Mouse (Mus musculus) stomach, embryonic 14.5 days (tissue): ENCODE measurements around the gene Bmf. TPM values are rescaled to one million over a fixed set of nuclear protein-coding genes. Genes with fewer than 3 reads are reported as not detected.

ENCODE experiments used
- ATAC-seq: fragments of 200-750 bp; cut with Nextera tagmentation; 2 replicates; pipeline ENCODE4 v1.8.0; 2017; ENCODE audit warnings: low read depth, moderate TSS enrichment; ENCODE audit not compliant: insufficient number of reproducible peaks, insufficient read depth, low FRiP score
- H3K27ac ChIP-seq: fragments of 300-500 bp; sonication (generic); 2 replicates; pipeline ENCODE4 v1.5.1; 2014; ENCODE audit warnings: mild to moderate bottlenecking, low read length, moderate library complexity, mixed read lengths
- H3K27me3 ChIP-seq: fragments of 300-500 bp; sonication (generic); 2 replicates; pipeline ENCODE4 v1.6.1; 2014; ENCODE audit warnings: low read length, control low read depth, mixed read lengths; ENCODE audit not compliant: control insufficient read depth, insufficient read depth
- H3K36me3 ChIP-seq: fragments of 300-500 bp; sonication (generic); 2 replicates; pipeline ENCODE4 v1.6.1; 2014; ENCODE audit warnings: mild to moderate bottlenecking, control low read depth, low read length, moderate library complexity, mixed read lengths; ENCODE audit not compliant: control insufficient read depth, insufficient read depth
- H3K4me1 ChIP-seq: fragments of 300-500 bp; sonication (generic); 2 replicates; pipeline ENCODE4 v1.6.1; 2014; ENCODE audit warnings: low read length, control low read depth, mixed read lengths; ENCODE audit not compliant: control insufficient read depth, insufficient read depth
- H3K4me2 ChIP-seq: fragments of 300-500 bp; sonication (generic); replicated peaks from 2 replicates; pipeline ENCODE4 v1.6.1; 2014; ENCODE audit warnings: low read depth, low read length, control low read depth
- H3K4me3 ChIP-seq: fragments of 300-500 bp; sonication (generic); 2 replicates; pipeline ENCODE4 v1.5.1; 2014; ENCODE audit warnings: low read depth, low read length, control low read depth
- H3K9ac ChIP-seq: fragments of 300-500 bp; sonication (generic); replicated peaks from 2 replicates; pipeline ENCODE4 v1.6.1; 2014; ENCODE audit warnings: low read depth, mild to moderate bottlenecking, control low read depth, low read length, moderate library complexity, mixed read lengths
- H3K9me3 ChIP-seq: fragments of 300-500 bp; sonication (generic); 2 replicates; pipeline ENCODE4 v1.6.1; 2016; ENCODE audit warnings: low read depth, low read length, control low read depth; ENCODE audit not compliant: control insufficient read depth
- WGBS: fragments of 180-500 bp; shearing (Covaris S2); extraction: QIAGEN DNeasy Blood & Tissue Kit; methylation state at CpG from one replicate; pipeline ENCODE4 v1.1.7; 2014; 5-methylcytosine and 5-hydroxymethylcytosine counted together
- polyA plus RNA-seq: library from polyadenylated mRNA; unstranded; fragments of >200 nt; fragmentation: Nextera tagmentation; extraction: Ambion mirVana; gene quantifications from 2 replicates; pipeline ENCODE4 v1.2.1, GENCODE M21; 2014

Gene Bmf
- polyA plus RNA-seq, 1 experiment from 2014 or later: 7.7 TPM

DNA sequence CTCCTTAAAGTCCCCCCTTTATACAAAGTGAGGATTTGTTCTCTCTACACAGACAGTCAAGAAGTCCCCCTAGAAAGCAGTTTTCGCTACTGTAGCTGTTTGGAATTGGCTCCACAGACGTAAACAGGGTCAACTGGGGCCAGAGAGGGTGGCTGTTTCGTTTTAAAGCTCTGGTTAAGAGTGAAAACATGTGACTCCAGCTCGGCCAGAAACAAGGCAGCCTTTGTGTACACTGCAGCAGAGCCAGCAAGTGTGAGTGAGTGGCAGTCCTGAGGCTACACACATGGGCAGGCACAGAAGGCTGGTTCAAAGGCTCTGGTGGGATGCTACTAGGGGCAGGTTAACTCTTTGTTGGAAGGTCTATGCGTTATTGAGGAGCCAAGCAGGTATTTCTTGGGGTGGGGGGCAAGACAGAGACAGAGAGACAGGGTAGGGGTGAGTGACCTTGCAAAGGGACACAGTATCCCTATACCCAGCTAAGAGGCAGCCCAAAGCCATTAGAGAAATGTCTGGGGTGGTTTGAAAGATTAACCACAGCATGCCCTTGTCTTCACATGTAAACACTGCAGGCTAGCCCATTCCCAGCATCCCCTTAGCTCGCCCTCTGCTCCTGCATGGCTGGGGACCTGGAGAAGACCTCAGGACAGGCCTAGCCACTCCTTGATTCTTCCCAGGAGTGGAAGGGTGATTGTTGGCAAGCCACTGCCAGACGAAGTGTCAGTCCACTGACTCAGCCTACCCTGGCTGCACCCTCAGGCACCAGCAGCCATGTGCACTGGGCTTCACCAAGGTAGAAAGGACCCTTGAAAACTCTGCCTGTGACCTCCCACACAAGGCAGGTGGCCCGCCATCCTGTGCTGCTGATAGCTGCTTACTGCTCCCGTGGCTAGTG is 29.2 kb downstream of the Bmf start:
- 0 out of 2 replicates have a peak overlapping the region, but pooled peaks have one; percentile 10 for H3K4me2 ChIP-seq
- H3K4me1 ChIP-seq: peaks cover 28% of the 10 kb centered on the region
- WGBS: 34% methylated on average over 9 of the region's 9 CpGs
- ATAC-seq: peak; percentile 88
- H3K27ac ChIP-seq: peak overlapping the region; percentile 35
- no peak overlapping the region for H3K4me3 ChIP-seq
- no peaks in the 10 kb centered on the region for H3K36me3 ChIP-seq
- no peaks in the 10 kb centered on the region for H3K27me3 ChIP-seq
- no peak overlapping the region for H3K9ac ChIP-seq
- no peaks in the 10 kb centered on the region for H3K9me3 ChIP-seq

DNA sequence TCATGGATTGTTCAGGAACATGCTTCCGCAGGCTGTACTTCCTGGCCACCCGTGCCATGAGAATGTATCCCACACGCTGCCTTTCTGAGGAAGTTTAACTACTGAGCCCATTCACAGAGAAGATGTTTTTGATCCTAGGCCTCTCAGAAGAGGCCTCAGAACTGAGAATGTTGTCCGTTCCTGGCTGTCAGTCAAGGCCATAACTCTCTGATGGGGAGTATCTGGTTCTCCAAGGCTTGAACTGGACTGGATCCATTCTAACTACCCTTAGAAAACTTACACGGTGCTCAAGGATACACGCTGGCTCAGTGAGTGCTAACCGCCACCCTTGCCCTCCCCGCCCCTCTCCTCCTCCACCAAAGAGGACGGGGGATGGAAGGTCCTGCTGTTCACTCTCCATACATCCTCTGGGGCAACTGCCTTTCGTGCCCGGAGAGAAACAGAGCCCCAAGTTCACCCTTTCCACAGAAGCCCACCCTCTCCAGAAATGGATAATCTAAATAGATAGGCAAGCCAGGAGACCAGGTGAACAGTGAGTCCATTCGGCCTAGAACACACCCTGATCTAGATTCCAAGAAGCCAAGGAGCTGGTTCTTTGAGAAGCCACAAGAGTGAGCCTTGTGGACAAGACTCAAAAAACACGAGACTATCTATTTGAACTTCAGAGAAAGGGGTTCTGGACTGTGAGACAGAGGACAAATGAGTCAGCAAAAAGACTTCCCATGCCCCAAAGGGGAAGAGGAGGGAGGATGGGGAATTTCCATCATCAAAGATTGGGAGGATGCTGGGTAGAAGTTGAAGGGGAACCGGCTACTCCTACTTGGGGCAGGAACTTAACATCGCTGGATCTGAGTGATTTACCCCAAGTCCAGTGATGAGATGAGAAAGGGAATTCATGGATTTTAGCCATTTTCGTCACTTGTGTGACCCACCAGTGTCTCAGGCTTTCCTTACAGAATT is 36.8 kb downstream of the Bmf start:
- H3K27ac ChIP-seq: no peak overlapping the region
- H3K36me3 ChIP-seq: no peaks in the 10 kb centered on the region
- no peaks in the 10 kb centered on the region for H3K27me3 ChIP-seq
- H3K4me1 ChIP-seq: peaks cover 5% of the 10 kb centered on the region; the same call in 1 of the 2 replicates
- H3K4me3 ChIP-seq: no peak overlapping the region
- WGBS: 77% methylated on average over 16 of the region's 16 CpGs
- no peak overlapping the region for H3K9ac ChIP-seq
- H3K9me3 ChIP-seq: no peaks in the 10 kb centered on the region
- H3K4me2 ChIP-seq: no peak overlapping the region
- ATAC-seq: no peak

DNA sequence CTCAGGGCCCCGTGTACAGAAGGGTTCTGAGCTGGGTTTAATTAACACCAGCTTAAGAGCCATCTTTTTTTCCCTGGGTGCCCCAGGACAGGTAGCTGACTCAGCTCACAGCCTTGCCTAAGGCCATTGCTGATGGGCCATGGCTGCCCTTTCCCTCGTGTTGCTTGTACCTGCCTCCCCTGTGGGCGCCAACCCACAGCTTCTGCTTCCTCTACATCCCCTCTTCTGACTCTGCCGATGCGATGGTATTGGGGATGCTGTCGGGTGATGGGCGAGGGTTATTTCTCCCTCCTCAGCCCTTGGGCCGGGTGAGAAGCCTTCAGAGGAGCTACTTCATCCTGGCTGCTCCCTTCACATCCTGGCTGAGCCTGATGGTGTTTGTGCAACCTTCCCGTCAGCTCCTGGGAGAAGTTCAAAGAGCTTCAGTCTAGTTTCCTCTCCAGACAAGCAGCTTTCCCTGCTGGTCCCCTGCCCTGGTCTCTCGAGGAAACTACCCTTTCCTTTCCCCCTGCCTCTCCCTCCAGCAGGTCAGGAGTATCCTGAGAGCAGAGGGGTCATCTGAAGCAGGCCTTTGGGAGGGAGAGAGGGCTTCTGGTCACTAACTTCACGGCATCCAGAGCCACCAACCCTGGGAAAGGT is 37.6 kb downstream of the Bmf start:
- Histone ChIP-seq H3K4me1 (peaks cover 5% of the 10 kb centered on the region; the same call in 1 of the 2 replicates), H3K27me3 (no peaks in the 10 kb centered on the region), H3K4me3 (no peak overlapping the region), H3K36me3 (no peaks in the 10 kb centered on the region), H3K9me3 (no peaks in the 10 kb centered on the region), H3K9ac (no peak overlapping the region), H3K4me2 (no peak overlapping the region), H3K27ac (no peak overlapping the region)
- ATAC-seq: no peak
- WGBS: 64% methylated on average over 11 of the region's 11 CpGs

DNA sequence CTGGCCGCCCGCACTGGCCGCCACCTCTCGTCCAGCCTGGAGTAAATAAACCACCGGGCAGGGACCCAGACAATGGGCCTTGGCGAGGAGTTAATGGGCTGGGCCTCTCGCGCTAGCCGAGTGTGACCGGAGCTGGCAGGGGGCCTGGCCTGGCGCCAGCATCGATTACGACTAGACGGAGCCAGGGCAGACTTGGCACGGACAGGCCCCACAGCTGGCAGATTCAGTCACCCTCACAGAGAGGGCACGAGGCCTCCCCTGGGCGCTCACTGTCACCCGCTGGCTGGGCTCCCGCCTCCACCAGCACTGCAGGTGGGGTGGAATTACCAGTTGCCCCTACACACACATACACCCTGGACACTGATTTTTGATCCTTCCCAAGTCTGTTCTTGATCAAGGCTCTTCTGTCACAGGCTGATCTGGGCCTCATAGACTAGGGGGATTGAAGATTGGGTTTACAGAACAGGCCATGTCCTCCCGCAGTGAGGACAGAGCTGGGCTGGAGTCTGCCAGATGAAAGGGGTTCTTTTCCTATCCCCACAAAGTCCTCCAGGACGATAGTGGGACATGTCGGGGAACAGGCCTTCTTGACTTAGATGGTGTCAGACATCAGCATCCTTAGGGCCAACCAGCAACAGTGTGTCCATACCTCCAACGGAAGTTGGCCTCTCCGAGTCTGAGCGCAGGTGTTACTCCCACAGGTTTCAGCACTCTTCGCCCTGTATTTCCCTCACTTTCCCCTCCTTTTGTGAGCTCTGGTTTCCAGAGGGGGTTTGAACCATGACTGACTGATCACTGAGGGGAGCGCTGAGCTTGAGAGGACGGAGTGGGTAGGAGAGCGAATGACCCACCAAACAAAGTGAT is 38.8 kb downstream of the Bmf start:
- H3K4me1 ChIP-seq: peaks cover 5% of the 10 kb centered on the region; the same call in 1 of the 2 replicates
- no peaks in the 10 kb centered on the region for H3K36me3 ChIP-seq
- no peak overlapping the region for H3K9ac ChIP-seq
- no peak overlapping the region for H3K4me3 ChIP-seq
- peak; percentile 85 for ATAC-seq
- no peaks in the 10 kb centered on the region for H3K27me3 ChIP-seq
- 40% methylated on average over 29 of the region's 29 CpGs for WGBS
- no peak overlapping the region for H3K4me2 ChIP-seq
- H3K27ac ChIP-seq: no peak overlapping the region
- H3K9me3 ChIP-seq: no peaks in the 10 kb centered on the region

DNA sequence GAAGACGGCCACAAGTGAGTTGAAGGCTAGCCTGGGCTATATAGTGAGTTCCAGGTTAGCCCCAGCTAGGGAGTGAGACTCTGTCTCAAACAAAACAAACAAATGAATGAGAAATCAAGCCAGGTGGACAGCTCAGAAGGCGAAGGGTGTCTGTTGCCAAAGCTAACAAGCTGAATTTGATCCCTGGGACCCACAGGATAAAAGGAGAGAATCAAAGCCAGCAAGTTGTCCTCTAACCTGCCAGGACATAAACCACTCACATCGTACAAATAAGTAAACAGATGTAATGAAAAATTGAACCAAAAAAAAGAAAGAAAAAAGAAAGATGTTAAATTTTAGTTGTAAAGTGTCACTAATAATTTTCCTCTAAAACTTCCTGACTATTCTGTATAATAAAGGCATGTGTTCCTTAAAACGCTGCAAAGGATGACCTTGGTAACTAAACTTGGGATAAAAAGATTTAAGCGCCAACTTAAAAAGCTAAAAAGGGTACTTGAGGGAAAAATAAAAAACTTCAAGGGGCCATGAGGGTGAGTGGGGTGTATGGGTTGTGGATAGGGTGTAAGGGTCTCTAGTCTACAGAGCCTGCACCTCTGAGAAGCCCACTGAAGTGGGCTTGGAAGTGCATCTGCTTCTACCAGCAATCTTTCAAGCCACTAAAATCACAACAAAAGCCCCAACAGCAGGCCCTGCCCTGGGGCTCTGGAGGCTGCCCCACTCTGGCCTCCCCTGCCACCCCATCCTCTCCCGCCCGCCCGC is 39.6 kb downstream of the Bmf start:
- Histone ChIP-seq H3K9ac (no peak overlapping the region; the same call in 1 of the 2 replicates), H3K4me1 (peaks cover 5% of the 10 kb centered on the region; the same call in 1 of the 2 replicates), H3K4me2 (no peak overlapping the region), H3K27ac (no peak overlapping the region), H3K27me3 (no peaks in the 10 kb centered on the region), H3K36me3 (no peaks in the 10 kb centered on the region), H3K4me3 (no peak overlapping the region), H3K9me3 (no peaks in the 10 kb centered on the region)
- whole genome bisulfite sequencing: 62% methylated on average over 8 of the region's 8 CpGs
- no peak for ATAC-seq

DNA sequence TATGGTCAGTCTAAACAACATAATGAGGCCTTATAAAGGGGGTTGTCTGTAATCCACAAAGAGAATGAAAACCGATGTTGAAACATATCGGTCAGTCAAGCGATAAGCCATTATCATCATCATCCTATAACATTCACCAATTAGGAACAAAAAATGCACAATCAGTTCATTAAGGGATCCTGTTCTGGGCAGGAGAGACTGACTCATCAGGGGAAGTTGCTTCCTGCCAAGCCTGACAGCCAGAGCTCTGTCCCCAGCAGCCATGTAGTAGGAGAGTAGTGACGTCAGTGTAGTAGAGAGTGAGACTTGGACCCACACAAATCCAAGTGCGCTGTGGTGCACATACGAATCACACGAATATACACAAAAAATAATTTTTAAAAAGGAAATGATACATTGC is 42.4 kb downstream of the Bmf start:
- Histone ChIP-seq H3K4me2 (no peak overlapping the region), H3K4me3 (no peak overlapping the region), H3K4me1 (peaks cover 5% of the 10 kb centered on the region; the same call in 1 of the 2 replicates), H3K36me3 (no peaks in the 10 kb centered on the region), H3K27ac (no peak overlapping the region), H3K9ac (no peak overlapping the region), H3K27me3 (no peaks in the 10 kb centered on the region), H3K9me3 (no peaks in the 10 kb centered on the region)
- ATAC-seq: no peak
- 83% methylated on average over 7 of the region's 7 CpGs for WGBS

DNA sequence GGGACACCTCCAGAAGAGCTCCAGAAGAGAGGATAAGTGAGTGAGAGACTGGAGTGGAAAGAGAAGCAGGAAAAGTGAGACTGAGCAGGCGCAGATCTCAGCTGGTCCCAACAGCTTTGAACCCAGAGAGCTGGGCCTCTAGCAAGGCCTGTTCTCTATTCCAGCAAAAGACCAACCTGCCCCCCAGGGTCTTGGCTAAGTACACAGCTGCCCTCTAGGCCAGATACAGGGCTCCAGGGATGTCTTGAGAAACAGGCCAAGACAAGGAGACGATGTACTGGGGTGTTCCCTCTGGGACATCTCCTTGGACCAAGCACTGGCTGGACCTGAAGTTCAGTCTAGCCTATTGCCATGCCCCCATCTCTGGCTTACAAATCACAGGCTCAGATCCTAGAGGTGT is 49.3 kb downstream of the Bmf start:
- no peaks in the 10 kb centered on the region for H3K27me3 ChIP-seq
- no peak overlapping the region; the same call in 1 of the 2 replicates for H3K27ac ChIP-seq
- ATAC-seq: no peak
- WGBS: 73% methylated on average over 2 of the region's 2 CpGs
- no peak overlapping the region for H3K4me2 ChIP-seq
- H3K4me1 ChIP-seq: peaks cover 12% of the 10 kb centered on the region
- H3K4me3 ChIP-seq: no peak overlapping the region
- H3K9me3 ChIP-seq: no peaks in the 10 kb centered on the region
- H3K9ac ChIP-seq: no peak overlapping the region
- H3K36me3 ChIP-seq: no peaks in the 10 kb centered on the region
